Mouse (Mus musculus) cerebellum, adult 18-20 months (tissue): ENCODE data around the gene Acnat2.
"Not testable (repeated sequence)": the region's sequence is repeated elsewhere in the genome, so short reads cannot be mapped to it uniquely, and the experiment has no call there.

Source experiments
- DNase-seq, 2 experiments: peaks; one replicate each; pipeline ENCODE4 v3.0.0; 2021

The Acnat2 gene

GRCm38 (mm10) chr4:49407957-49408356 is at the start of gene Acnat2:
TSS of gene Acnat2 (minus strand) at chr4:49408151.
- not testable (repeated sequence) for DNase-seq

GRCm38 (mm10) chr4:49456171-49456570 is 48.2 kb upstream of the Acnat2 start:
- DNase-seq = no peak

- DNase-seq = no peak
Observed at GRCm38 (mm10) chr4:49451848-49452551, 44.0 kb upstream of the Acnat2 start.

GRCm38 (mm10) chr4:49451133-49451847 is 43.3 kb upstream of the Acnat2 start:
- DNase-seq = not testable (repeated sequence)

GRCm38 (mm10) chr4:49436968-49437367 is 29.0 kb upstream of the Acnat2 start:
- not testable (repeated sequence) for DNase-seq

GRCm38 (mm10) chr4:49410151-49410550 is 2.2 kb upstream of the Acnat2 start:
- not testable (repeated sequence) for DNase-seq

GRCm38 (mm10) chr4:49386873-49387272 is 21.1 kb downstream of the Acnat2 start:
- DNase-seq = no peak

GRCm38 (mm10) chr4:49383576-49384318 is 24.2 kb downstream of the Acnat2 start:
- DNase-seq = not testable (repeated sequence)

GRCm38 (mm10) chr4:49368046-49368445 is 39.9 kb downstream of the Acnat2 start:
- not testable (repeated sequence) for DNase-seq

- no peak for DNase-seq
Observed at GRCm38 (mm10) chr4:49357097-49357496, 50.9 kb downstream of the Acnat2 start.

GRCm38 (mm10) chr4:49350470-49350869 is 57.5 kb downstream of the Acnat2 start:
- DNase-seq = no peak

- DNase-seq = no peak
Observed at GRCm38 (mm10) chr4:49348677-49349076, 59.3 kb downstream of the Acnat2 start.

- DNase-seq = not testable (repeated sequence)
Observed at GRCm38 (mm10) chr4:49348001-49348400, 60.0 kb downstream of the Acnat2 start.

GRCm38 (mm10) chr4:49340091-49340490 is 67.9 kb downstream of the Acnat2 start:
- DNase-seq = not testable (repeated sequence)

GRCm38 (mm10) chr4:49337949-49338348 is 70.0 kb downstream of the Acnat2 start:
- not testable (repeated sequence) for DNase-seq
